Mouse (Mus musculus) testis, postnatal 14 days (tissue): ENCODE data around the gene Wwc2.
"Not testable (repeated sequence)": the region's sequence is repeated elsewhere in the genome, so short reads cannot be mapped to it uniquely, and the experiment has no call there.

ENCODE experiments used
- DNase-seq: peaks from one replicate; pipeline ENCODE4 v3.0.0; 2021; ENCODE audit warnings: low spot score

The Wwc2 gene

DNA sequence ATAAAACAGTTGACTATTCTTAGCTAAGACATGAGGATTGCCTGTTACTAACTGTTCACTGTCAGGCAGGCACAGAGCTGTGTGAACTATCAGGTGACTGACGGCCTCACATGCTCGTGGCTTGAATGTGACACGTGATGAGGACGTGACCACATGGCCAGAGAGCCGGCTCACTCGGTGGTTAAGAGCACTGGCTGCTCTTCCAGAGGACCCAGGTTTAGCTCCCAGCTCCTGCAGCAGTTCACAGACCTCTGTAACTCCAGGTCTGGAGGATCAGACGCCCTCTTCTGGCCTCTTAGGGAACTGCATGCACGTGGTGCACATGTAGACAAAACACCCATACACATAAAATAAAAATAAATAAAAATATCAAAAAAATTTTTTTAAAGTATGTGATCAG, 140.9 kb downstream of the Wwc2 start:
- DNase-seq: peak; percentile 34

DNA sequence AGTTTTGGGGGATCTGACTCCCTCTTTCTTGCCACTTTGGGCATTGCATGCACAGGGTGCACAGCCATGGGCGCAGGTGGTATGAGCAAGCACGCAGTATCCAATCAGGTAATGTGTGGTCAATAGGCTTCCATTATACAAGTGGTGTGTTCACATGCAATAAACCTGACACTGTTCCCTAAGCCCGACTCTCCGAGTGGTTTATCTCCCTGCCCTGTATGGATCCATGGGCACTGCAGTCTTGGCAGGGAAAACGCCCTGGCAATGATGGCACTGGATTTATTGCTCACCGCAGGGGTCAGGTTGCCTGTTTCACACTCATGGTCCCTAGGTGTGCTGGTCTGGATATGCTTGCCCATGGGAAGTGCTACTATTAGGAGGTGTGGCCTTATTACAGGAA, 142.8 kb downstream of the Wwc2 start:
- DNase-seq: no peak

DNA sequence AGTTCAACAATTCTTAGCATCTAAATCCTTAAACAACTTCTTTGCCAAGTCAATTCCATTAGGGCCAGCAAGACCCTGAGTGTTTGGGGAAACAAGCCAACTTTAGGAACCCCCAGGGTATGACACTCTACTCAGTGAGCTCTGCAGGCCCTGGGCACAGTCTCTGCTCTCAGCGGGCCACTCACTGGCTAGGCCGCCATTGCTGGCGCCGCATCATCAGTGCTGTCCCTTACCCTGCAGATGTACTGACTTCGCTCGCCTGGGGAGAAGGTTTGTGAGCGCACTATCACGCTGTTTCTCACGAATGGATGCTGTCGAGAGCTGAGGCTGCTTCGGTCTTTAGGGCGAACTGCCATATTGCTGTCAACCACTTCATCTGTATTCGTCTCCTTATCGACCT, 143.6 kb downstream of the Wwc2 start:
- DNase-seq: no peak

DNA sequence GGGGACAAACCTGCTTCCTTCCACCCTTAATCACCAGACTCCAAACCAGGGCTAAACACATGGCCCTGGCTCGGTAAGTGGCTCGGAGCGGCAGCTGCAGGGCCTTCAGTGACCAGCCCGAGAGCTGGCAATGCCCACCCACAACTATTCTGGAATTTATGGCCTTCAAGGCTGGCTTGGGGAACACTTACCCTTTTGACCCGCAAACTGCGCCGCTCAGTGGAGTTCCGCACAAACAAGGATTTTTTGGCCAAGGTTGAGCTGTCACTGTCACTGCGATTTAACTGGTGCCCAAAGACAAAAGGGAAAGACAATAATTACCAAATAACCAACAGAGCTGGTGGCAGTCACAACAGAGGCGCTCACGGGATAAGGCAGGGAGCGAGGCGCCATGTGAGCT, 144.8 kb downstream of the Wwc2 start:
- DNase-seq: no peak

DNA sequence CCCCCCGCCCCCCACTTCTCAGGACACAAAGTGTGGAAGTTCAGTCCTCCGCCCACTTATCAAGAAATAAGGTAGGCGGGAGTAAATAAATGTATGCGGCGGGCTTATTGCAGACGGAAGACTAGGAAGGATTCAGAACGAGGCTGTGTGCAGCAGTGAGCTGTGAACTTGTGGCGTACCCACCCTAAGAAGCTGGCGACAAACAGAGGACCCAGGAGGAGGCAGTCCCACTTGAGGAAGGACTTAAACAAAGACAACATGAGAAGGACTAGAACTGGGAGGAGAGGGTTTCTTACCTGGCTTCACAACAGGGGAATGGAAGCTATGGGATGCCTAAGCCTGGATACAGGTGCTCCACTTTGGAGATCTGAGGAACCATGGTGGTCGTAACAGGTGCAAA, 147.1 kb downstream of the Wwc2 start:
- DNase-seq: no peak

DNA sequence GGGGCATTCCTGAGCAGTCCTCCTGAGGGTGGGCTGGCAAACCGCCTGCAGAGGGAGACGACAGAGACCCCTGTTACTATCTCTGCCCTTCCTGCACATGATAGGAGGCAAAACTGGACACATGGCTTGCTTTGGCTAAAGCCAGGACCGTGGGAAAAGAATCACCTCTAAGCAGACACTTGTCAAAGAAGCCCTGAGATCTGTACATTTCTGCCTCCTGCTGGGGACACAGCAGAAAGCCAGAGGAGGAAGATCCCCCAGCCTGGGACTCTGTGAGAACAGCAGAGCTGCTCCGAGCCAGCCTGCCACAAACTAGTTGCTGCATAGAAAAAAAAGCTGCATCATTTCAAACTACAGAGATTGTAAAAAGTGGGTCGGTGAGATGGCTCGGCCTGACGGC, 147.7 kb downstream of the Wwc2 start:
- no peak for DNase-seq

DNA sequence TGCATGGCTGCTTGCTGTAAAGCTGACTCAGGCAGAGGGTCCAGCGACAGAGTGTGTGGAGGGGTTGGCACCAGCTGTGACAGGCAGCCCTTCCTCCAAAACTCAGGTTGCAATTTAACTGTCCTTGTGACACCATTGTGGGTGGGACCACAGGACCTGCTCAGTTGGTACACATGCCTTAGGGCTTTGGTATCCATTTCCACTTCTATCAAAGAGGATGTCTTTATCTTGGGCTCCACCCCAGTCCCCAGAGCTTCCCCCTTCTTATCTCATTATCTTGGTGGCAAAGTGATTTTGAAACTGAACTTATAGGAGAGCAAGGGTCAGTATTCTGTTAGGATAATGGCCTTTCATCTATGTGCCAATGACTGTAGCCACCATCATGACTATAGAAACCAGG, 156.8 kb downstream of the Wwc2 start:
- no peak for DNase-seq

DNA sequence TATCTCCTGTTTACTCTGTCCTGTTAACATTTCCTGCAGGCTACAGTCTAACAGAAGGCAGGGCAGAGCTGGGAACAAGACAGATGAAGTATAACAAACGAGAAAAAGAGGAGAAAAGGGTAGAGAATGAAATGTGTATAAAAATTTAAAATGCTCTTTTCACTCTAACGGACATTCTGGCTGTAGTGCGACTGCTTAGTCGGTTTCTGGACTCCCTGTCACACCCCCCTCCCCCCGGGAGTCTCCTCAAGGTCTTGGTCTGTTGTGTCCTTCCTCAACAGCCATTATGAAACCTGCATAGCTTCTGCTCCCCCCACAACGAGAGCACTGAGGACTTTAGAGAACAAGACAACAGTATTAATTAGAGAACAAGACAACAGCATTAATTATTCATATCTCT, 158.1 kb downstream of the Wwc2 start:
- DNase-seq: no peak

DNA sequence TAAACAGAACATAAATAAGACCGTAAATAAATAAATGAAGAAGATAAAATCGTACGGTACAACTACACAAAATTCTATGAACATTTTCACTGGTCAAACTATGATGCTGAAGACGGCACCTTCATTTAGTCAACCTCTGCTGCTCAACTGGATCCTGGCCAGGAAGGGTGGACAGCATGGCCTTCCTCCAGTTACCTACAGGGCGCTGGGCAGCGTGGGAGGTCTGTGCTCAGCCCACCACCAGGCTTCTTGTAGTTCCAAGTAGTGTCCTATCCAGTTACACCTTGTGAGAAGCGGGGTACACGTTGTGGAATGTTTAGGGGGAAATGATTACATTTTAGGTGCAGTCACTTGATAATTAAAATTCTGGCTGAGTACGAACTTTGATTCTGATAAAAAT, 163.8 kb downstream of the Wwc2 start:
- DNase-seq: no peak

DNA sequence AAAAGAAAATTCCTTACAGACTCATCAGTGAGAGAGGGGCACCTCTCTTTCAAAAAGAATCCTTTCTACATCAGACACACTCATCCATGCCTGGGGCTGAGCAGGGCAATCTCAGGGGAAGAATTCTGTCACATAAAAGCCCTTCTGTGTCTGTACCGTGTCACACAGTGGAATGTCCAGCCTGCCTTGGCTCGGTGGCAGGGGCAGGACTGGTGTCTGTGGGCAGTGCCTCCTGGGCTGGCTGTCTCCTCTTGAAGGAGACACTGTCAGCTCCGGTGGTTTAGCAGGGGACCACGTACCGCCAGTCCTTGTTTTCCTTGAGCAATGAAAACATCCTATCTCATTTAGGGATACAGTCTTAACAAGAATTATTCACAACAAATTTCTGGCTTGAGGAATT, 165.1 kb downstream of the Wwc2 start:
- no peak for DNase-seq

DNA sequence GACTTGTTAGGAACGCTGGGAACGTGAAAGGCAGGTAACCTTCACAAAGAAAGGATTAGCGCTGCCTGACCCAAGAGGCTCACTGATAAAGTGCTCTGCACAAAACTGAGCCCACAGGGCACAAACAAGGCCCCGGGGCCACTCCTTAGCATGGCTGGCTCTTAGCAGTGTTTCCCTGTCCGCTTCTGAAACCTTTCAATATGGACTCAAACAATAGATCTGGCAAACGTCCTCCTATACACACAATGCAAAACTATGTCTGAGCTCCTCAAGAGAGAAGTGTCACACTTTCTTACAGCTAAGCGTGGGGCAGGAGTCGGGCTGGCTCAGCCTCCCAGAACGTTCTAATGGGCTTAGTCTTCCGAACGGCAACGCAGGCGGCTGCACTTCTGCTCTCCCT, 166.5 kb downstream of the Wwc2 start, which contains the start of gene Cldn22:
TSS of gene Cldn22 (plus strand) at position 301 of the 400 bp plus-strand sequence.
- DNase-seq: no peak

DNA sequence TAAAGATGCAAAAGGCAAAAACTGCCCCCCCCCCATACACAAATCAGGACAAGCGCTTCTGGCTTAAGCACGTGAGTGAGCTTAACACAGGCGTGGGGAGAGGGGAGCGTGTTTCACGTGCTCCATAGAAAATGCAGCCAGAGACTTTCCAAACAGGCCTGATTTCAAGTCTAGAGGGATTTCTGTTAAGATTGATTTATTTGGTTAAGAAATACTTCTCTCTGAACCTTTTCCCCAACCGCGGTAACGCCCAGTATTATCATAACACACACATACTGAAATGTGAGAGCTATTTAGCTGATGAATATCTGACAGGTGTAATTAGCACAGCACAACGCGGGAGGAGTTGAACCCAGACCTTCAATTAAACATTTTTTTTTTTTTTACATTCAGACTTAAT, 166.9 kb downstream of the Wwc2 start:
- no peak for DNase-seq

DNA sequence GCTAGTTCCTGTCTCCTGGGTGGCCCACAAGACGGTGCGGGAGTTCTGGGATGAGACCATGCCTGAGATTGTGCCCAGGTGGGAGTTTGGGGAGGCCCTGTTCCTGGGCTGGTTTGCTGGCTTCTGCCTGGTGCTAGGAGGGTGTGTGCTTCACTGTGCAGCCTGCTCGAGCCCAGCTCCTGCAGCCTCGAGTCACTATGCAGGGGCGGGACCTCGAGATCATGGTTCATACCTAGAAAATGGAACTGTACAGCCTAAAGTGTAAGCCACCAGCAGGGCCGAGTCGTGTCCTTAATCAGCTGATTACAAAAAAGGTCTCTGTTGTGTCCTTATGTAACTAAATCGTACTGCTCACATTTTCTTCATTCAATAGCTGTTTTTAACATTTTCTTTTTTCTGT, 168.2 kb downstream of the Wwc2 start:
- not testable (repeated sequence) for DNase-seq

DNA sequence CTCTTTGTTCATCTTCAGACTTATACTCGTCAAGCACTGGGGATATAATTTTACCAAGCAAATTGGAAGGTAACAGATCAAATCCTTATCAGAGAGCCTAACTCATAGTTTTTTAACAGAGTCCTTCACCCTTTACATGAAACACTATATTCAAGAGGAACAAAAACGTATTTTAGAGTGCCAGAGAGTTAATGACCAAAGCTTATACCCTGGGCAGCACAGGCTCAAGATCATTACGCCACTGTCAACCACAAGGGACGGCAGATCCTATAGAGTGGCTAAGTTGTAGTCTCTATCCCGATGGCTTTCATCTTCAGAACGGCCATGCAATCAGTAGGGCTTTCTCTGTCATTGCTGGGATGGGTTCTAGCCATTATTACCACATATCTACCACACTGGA, 168.9 kb downstream of the Wwc2 start, which contains the start of gene Cldn24:
TSS of gene Cldn24 (plus strand) at position 301 of the 400 bp plus-strand sequence.
- DNase-seq: no peak

DNA sequence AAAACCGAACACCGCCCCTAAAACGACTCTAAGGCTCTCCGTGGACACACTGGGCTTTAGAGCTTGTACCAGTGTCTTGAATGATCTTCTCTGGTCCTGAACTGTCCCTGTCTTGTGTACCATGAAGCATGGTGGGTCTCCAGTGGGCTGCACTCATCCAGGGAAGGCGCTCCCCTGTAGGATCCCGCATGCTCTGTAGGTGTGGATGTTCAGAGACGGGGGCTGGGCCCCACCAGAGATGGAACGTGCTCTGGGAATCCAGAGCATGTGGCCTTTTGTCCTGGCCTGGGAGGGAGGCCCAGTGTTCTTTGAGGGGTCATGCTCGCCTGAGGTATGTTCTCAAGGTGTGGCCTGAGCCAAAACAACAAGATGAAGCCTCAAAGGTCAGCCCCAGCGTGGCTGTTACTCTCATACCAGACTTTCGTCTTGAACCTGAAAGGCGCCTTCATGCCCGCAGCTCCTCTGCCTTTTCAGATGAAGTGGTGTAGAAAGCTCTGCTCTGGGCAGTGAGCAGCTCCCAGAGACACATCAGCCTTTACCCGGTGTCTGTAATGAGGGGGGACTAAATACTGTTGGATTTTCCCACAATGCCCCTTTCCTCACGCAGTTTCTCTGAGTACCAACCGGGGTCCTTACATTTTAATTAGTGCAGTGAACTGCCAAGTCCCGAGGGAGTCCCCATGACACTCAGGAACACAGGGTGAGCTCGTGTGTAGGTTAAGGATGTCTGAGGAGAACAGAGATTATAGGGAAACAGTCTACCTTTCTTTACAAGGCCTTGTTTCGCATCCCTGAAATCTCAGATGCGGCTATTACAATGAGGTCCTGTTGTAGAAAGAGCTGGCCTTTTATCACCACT, 169.6 kb downstream of the Wwc2 start:
- DNase-seq: no peak

DNA sequence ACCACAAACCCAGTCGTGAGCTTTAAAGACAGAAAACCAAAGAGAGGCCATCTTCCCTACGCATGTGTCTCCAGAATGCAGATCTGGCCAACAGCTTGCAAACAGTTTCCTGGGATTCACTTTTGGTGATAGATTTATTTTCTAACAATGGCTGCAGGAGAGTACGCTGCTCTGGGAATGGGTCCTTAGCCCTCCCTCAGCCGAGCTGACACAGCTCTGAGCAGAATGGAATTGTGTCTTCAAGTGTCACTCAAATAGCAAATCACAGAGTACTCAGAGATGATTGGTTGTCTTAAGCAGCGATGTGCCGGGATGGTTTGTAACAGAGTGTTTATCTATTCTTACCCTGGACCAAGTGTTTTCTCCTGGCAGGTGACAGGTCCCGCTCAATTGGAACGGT, 171.7 kb downstream of the Wwc2 start:
- DNase-seq: no peak

DNA sequence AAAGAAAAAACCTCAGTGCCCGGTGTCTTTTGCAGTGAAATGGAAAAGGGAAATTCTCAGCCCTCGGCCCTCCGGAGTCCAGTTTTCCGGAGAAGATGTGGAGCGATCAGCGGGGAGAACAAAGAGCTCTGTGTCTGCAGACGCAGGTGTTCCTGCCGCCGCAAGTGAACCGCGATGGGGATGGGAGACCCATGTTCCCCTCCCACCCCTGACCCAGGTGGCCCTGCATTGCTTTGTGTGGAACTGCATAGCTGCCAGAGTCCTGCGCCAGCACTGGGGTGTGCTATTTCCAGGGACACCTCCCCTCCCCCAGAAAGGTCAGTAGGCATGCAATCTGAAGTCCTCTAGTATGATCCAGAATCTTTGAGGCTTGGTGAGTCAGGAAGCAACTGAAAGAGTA, 179.5 kb downstream of the Wwc2 start:
- no peak for DNase-seq

DNA sequence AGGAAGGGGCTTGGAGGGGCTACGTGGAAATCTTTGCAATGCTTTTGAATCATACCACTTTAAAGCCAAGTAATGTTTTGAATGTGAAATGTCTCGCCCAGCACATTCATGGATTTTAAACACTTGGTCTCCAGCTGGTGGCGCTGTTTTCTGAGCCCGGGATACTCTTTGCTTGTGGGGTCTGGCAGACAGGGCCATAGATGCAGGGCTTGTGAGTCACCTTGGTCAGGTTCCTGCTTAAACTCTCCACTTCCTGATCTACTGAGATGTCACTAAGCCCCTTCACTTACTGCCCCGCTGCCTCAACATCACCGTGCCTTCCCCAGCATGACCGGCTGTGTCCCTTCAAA, 180.1 kb downstream of the Wwc2 start:
- no peak for DNase-seq

DNA sequence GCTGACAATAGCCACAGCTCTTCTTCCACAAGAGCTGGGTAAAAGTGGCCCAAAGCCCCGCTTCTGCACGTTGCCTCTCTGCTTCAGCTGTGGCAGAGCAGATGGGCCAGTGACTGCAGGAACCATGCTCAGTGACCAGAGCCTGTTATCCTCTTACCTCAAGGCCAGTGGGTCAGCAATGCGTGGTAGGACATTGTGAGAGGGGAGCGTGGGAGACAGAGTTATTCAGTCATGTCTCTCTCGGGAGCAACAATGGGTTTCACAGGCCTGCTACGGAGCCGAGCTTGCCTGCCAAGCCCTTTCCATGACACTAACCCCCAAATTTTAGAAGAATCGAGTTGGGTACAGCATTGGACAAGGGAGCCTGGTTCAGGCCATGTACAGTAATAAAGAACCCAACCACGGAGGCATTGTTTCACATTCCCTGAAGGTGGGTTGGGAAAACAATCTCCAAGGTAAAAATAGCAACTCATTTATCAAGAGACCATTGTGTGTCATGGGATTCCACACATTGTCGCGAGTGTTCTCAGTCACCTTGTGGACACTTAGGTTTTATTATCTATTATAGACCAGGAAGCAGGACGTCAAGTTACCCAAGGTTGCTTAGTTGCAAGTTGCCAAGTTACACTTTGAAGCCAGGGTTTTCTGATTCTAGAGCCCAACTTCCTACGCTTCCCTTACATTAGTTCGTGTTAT, 180.6 kb downstream of the Wwc2 start:
- DNase-seq: no peak

DNA sequence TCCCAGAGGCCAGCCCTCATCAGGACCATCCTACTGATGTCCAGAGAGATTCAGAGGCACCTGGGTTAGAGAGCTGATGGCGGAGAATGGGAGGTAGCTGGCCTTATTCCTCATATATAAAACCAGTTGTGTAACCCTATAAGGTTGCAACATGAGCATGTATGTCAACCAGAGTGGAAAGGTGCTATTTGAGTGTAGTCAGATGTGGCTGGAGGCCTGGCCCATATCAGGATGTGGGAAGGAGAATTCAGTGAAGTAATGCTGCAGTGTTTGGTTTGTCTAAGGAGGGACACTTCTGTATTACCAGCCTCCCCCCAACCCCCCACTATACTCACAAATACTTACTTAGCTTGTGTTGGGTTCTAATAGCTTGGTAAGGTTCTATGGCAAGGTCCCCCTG, 186.5 kb downstream of the Wwc2 start:
- DNase-seq: no peak

DNA sequence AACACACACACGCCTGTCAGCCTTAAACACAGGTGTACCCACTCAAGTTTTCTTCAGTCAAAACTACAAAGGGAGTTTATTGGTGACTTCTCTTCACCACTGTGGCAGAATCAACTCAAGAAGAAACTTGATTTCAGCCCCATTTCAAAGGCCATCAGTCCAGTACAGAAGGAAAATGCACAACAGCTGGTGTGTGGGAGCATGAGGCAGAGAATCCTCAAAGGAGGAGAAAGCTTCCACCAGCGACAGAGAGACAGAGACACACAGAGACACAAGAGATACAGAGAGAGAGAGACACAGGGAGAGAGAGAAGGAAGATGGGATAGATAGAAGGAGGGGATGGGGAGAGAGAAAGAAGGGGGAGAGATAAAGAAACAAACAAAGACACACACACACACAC, 188.4 kb downstream of the Wwc2 start:
- DNase-seq: no peak

DNA sequence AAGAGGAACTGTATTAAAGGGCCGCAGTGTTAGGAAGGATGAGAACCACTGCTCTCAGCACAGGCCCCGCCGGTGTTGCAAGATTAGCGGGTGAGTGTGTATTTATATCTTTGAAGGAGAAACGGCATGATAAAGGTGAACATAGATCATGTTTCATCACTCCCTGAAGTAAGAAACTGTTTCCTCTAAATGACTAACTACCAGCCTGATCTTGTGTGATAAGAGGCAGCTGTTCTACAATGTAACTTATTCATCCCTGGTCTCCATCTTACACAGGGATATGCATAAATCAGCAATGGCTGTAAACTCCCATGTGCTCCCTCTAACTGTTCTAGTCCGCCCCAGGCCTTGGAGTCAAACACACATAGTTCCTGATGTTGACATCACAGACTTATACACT, 191.3 kb downstream of the Wwc2 start:
- no peak for DNase-seq

DNA sequence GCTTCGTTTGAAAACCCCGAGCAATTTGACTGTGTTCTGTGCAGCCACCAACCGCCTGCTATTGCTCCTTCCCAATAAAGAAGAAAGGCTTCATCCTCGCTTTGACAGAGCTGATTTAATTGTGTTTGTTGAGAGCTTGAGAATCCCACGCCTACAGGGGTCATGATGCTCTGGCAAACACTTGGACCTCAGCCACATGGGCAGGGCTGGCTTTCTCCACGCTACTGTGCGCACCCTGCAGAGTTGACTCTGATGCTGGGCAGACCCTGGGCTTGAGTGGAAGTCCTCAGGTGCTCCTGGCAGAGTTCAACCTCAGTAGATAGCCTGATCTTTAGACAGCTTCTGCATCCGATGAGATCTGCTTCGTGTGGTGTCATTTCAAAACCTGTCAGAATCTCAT, 198.7 kb downstream of the Wwc2 start:
- DNase-seq: no peak

DNA sequence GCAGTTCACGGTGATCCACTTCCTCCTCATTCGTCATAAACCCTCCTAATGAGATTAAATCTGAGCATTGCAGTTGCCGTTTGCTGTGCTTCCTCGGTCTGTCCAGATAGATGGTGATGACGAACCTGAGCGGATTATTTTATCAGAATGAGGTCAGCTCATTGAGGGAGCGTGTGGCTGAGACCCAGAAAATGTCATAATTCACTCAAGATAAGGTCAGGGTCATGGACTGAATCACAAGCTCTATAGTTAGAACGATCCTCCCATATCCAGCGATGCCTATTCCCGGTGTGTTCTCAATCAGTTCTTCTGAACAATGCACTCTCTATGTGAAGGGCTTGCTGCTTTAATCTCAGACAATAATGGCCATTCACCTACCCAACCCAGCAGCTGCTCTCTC, 203.0 kb downstream of the Wwc2 start:
- DNase-seq: peak; percentile 68
